Mouse (Mus musculus) erythroblast, embryonic 14.5 days (primary cell): ENCODE measurements around the gene Lgals9. TPM values are rescaled to one million over a fixed set of nuclear protein-coding genes. Genes with fewer than 3 reads are reported as not detected.
A peak's percentile ranks its signal among the peaks of the same experiment; 100 is the strongest.
"Not testable (repeated sequence)": the region's sequence is repeated elsewhere in the genome, so short reads cannot be mapped to it uniquely, and the experiment has no call there.

ENCODE experiments used
- H3K27me3 ChIP-seq: 2 replicates; pipeline ENCODE4 v1.6.1; 2012; ENCODE audit warnings: inconsistent platforms; ENCODE audit not compliant: control insufficient read depth
- H3K36me3 ChIP-seq: 2 replicates; pipeline ENCODE4 v1.6.1; 2012; ENCODE audit warnings: mild to moderate bottlenecking, inconsistent platforms; ENCODE audit not compliant: control insufficient read depth
- H3K4me1 ChIP-seq: 2 replicates; pipeline ENCODE4 v1.6.1; 2012; ENCODE audit warnings: inconsistent platforms; ENCODE audit not compliant: control insufficient read depth
- H3K4me3 ChIP-seq: replicated peaks from 2 replicates; pipeline ENCODE3; 2012; ENCODE audit warnings: moderate library complexity, mild to moderate bottlenecking, inconsistent platforms
- H3K9me3 ChIP-seq: 2 replicates; pipeline ENCODE4 v1.6.1; 2012; ENCODE audit warnings: low read length, inconsistent platforms, mixed read lengths; ENCODE audit not compliant: control insufficient read depth
- GATA1 ChIP-seq: IDR thresholded peaks from 2 replicates; pipeline ENCODE4 v1.6.1; 2012; ENCODE audit warnings: low read length, inconsistent platforms, mixed read lengths
- TAL1 ChIP-seq: IDR thresholded peaks from 3 replicates; pipeline ENCODE4 v1.6.1; 2012; ENCODE audit warnings: low read length, inconsistent platforms, mixed read lengths
- polyA plus RNA-seq: library from polyadenylated mRNA; stranded (reverse); fragments of >175 nt; gene quantifications from 2 replicates; pipeline ENCODE4 v1.2.3, GENCODE M21; 2012

The Lgals9 gene
- polyA plus RNA-seq, 1 experiment: 0.11 TPM

GRCm38 (mm10) chr11:79002551-79002951, 17.8 kb upstream of the Lgals9 start:
- no peaks in the 10 kb centered on the region for H3K27me3 ChIP-seq
- TF ChIP-seq TAL1 (no peak), GATA1 (no peak)
- H3K4me1 ChIP-seq: peaks cover 34% of the 10 kb centered on the region
- H3K36me3 ChIP-seq: no peaks in the 10 kb centered on the region
- peaks cover 3% of the 10 kb centered on the region; the same call in 1 of the 2 replicates for H3K9me3 ChIP-seq
- no peak overlapping the region for H3K4me3 ChIP-seq

- Histone ChIP-seq H3K4me1 (peaks cover 34% of the 10 kb centered on the region), H3K4me3 (no peak overlapping the region), H3K9me3 (peaks cover 7% of the 10 kb centered on the region), H3K27me3 (no peaks in the 10 kb centered on the region), H3K36me3 (no peaks in the 10 kb centered on the region)
- no peak for TF ChIP-seq GATA1
- no peak for TF ChIP-seq TAL1
These were observed 17.1 kb upstream of the Lgals9 start for GRCm38 (mm10) chr11:79001871-79002270.

- Histone ChIP-seq H3K36me3 (no peaks in the 10 kb centered on the region), H3K9me3 (peaks cover 11% of the 10 kb centered on the region), H3K4me3 (no peak overlapping the region), H3K4me1 (peaks cover 17% of the 10 kb centered on the region), H3K27me3 (no peaks in the 10 kb centered on the region)
- TF ChIP-seq TAL1: no peak
- no peak for TF ChIP-seq GATA1
These were observed 14.4 kb upstream of the Lgals9 start for GRCm38 (mm10) chr11:78999118-78999517.

- not testable (repeated sequence) for H3K4me1 ChIP-seq, H3K36me3 ChIP-seq, H3K4me3 ChIP-seq
These were observed 6.3 kb upstream of the Lgals9 start for GRCm38 (mm10) chr11:78990875-78991543.

GRCm38 (mm10) chr11:78990096-78990495, 5.3 kb upstream of the Lgals9 start:
- no peak for TF ChIP-seq TAL1
- no peak for TF ChIP-seq GATA1
- Histone ChIP-seq H3K4me1 (peaks cover 1% of the 10 kb centered on the region), H3K9me3 (peaks cover 5% of the 10 kb centered on the region), H3K27me3 (no peaks in the 10 kb centered on the region), H3K36me3 (no peaks in the 10 kb centered on the region), H3K4me3 (no peak overlapping the region)

More at GRCm38 (mm10) chr11:78990875-78991543, 6.3 kb upstream of the Lgals9 start:
- H3K9me3 ChIP-seq, H3K27me3 ChIP-seq: not testable (repeated sequence)

- H3K4me1 ChIP-seq: peaks cover 10% of the 10 kb centered on the region
- H3K27me3 ChIP-seq, H3K4me3 ChIP-seq, H3K36me3 ChIP-seq, H3K9me3 ChIP-seq: not testable (repeated sequence)
These were observed 4.5 kb upstream of the Lgals9 start for GRCm38 (mm10) chr11:78989206-78989605.

GRCm38 (mm10) chr11:78986311-78987002, 1.7 kb upstream of the Lgals9 start:
- Histone ChIP-seq H3K27me3 (no peaks in the 10 kb centered on the region), H3K36me3 (no peaks in the 10 kb centered on the region), H3K4me1 (peaks cover 27% of the 10 kb centered on the region), H3K9me3 (peaks cover 5% of the 10 kb centered on the region), H3K4me3 (no peak overlapping the region)
- TF ChIP-seq TAL1: no peak
- TF ChIP-seq GATA1: no peak

GRCm38 (mm10) chr11:78985505-78985904, 759 bp upstream of the Lgals9 start:
- H3K27me3 ChIP-seq: no peaks in the 10 kb centered on the region
- peaks cover 5% of the 10 kb centered on the region for H3K9me3 ChIP-seq
- TF ChIP-seq TAL1 (no peak), GATA1 (no peak)
- H3K36me3 ChIP-seq: no peaks in the 10 kb centered on the region
- no peak overlapping the region for H3K4me3 ChIP-seq
- H3K4me1 ChIP-seq: peaks cover 31% of the 10 kb centered on the region

GRCm38 (mm10) chr11:78983539-78983938, 1.2 kb downstream of the Lgals9 start:
- Histone ChIP-seq H3K36me3 (no peaks in the 10 kb centered on the region), H3K4me3 (peak overlapping the region; percentile 48), H3K9me3 (no peaks in the 10 kb centered on the region), H3K27me3 (no peaks in the 10 kb centered on the region), H3K4me1 (peaks cover 38% of the 10 kb centered on the region)
- no peak for TF ChIP-seq TAL1
- TF ChIP-seq GATA1: no peak
